Mouse (Mus musculus) thymus, postnatal 14 days (tissue): ENCODE measurements around the gene Entpd1.
A peak's percentile ranks its signal among the peaks of the same experiment; 100 is the strongest.
"Not testable (repeated sequence)": the region's sequence is repeated elsewhere in the genome, so short reads cannot be mapped to it uniquely, and the experiment has no call there.

Experiments used
- DNase-seq: peaks from one replicate; pipeline ENCODE4 v3.0.0; 2021

Gene Entpd1

GRCm38 (mm10) chr19:40611830-40612506, at the start of gene Entpd1, which contains the start of gene Tctn3:
Gene Entpd1 (plus strand): TSS chr19:40612366.
Gene Tctn3 (minus strand): TSS chr19:40612233.
- peak; percentile 95 for DNase-seq

GRCm38 (mm10) chr19:40563880-40564645, 48.1 kb upstream of the Entpd1 start:
- no peak for DNase-seq

- no peak for DNase-seq
Measured at GRCm38 (mm10) chr19:40567616-40568015, 44.5 kb upstream of the Entpd1 start.

GRCm38 (mm10) chr19:40570726-40571125, 41.4 kb upstream of the Entpd1 start:
- DNase-seq, result no peak

- DNase-seq, result no peak
Measured at GRCm38 (mm10) chr19:40575438-40575837, 36.7 kb upstream of the Entpd1 start.

- no peak for DNase-seq
Measured at GRCm38 (mm10) chr19:40580902-40581301, 31.3 kb upstream of the Entpd1 start.

GRCm38 (mm10) chr19:40581662-40582061, 30.5 kb upstream of the Entpd1 start:
- no peak for DNase-seq

GRCm38 (mm10) chr19:40586908-40587307, 25.3 kb upstream of the Entpd1 start:
- no peak for DNase-seq

- DNase-seq, result no peak
Measured at GRCm38 (mm10) chr19:40587491-40588292, 24.5 kb upstream of the Entpd1 start.

- DNase-seq, result peak; percentile 97
Measured at GRCm38 (mm10) chr19:40588293-40588654, 23.9 kb upstream of the Entpd1 start, which contains the start of gene Aldh18a1. Gene Aldh18a1 (minus strand): TSS chr19:40588463.

- peak; percentile 96 for DNase-seq
Measured at GRCm38 (mm10) chr19:40588847-40589529, 23.2 kb upstream of the Entpd1 start.

- no peak for DNase-seq
Measured at GRCm38 (mm10) chr19:40589530-40589880, 22.7 kb upstream of the Entpd1 start.

- no peak for DNase-seq
Measured at GRCm38 (mm10) chr19:40595231-40595630, 16.9 kb upstream of the Entpd1 start.

GRCm38 (mm10) chr19:40595831-40596230, 16.3 kb upstream of the Entpd1 start:
- no peak for DNase-seq

GRCm38 (mm10) chr19:40600846-40601245, 11.3 kb upstream of the Entpd1 start:
- not testable (repeated sequence) for DNase-seq

- no peak for DNase-seq
Measured at GRCm38 (mm10) chr19:40601870-40602269, 10.3 kb upstream of the Entpd1 start.

- no peak for DNase-seq
Measured at GRCm38 (mm10) chr19:40605189-40605588, 7.0 kb upstream of the Entpd1 start.

GRCm38 (mm10) chr19:40607676-40608075, 4.5 kb upstream of the Entpd1 start:
- DNase-seq, result no peak

- DNase-seq, result no peak
Measured at GRCm38 (mm10) chr19:40614811-40615210, 2.6 kb downstream of the Entpd1 start.

- peak; percentile 31 for DNase-seq
Measured at GRCm38 (mm10) chr19:40616021-40616420, 3.9 kb downstream of the Entpd1 start.

- not testable (repeated sequence) for DNase-seq
Measured at GRCm38 (mm10) chr19:40621616-40622015, 9.4 kb downstream of the Entpd1 start.

GRCm38 (mm10) chr19:40625935-40626334, 13.8 kb downstream of the Entpd1 start:
- DNase-seq, result no peak

GRCm38 (mm10) chr19:40628950-40629349, 16.8 kb downstream of the Entpd1 start:
- no peak for DNase-seq
